Mouse (Mus musculus) forebrain, embryonic 12.5 days (tissue): ENCODE measurements around the gene Cntnap5c. TPM values are rescaled to one million over a fixed set of nuclear protein-coding genes. Genes with fewer than 3 reads are reported as not detected.

Source experiments
- ATAC-seq: fragments of 200-750 bp; cut with Nextera tagmentation; 2 replicates; pipeline ENCODE4 v1.8.0; 2017; ENCODE audit warnings: moderate TSS enrichment; ENCODE audit not compliant: low FRiP score
- H3K27ac ChIP-seq: fragments of 300-500 bp; sonication (generic); 2 replicates; pipeline ENCODE4 v1.5.1; 2016; ENCODE audit warnings: mild to moderate bottlenecking
- H3K27me3 ChIP-seq: fragments of 300-500 bp; sonication (generic); 2 replicates; pipeline ENCODE4 v1.6.1; 2016; ENCODE audit warnings: mild to moderate bottlenecking
- H3K36me3 ChIP-seq: fragments of 300-500 bp; sonication (generic); replicated peaks from 2 replicates; pipeline ENCODE4 v1.6.1; 2016; ENCODE audit warnings: mild to moderate bottlenecking
- H3K4me1 ChIP-seq: fragments of 300-500 bp; sonication (generic); 2 replicates; pipeline ENCODE4 v1.6.1; 2016
- H3K4me2 ChIP-seq: fragments of 300-500 bp; sonication (generic); 2 replicates; pipeline ENCODE4 v1.6.1; 2016; ENCODE audit warnings: mild to moderate bottlenecking, moderate library complexity
- H3K4me3 ChIP-seq: fragments of 300-500 bp; sonication (generic); replicated peaks from 2 replicates; pipeline ENCODE4 v1.5.1; 2016; ENCODE audit warnings: mild to moderate bottlenecking
- H3K9ac ChIP-seq: fragments of 300-500 bp; sonication (generic); 2 replicates; pipeline ENCODE4 v1.6.1; 2016; ENCODE audit warnings: mild to moderate bottlenecking
- H3K9me3 ChIP-seq: fragments of 300-500 bp; sonication (generic); 2 replicates; pipeline ENCODE4 v1.6.1; 2016
- WGBS: fragments of 180-500 bp; shearing (Covaris S2); methylation state at CpG from one replicate; pipeline ENCODE4 v1.1.7; 2016; 5-methylcytosine and 5-hydroxymethylcytosine counted together
- polyA plus RNA-seq: library from polyadenylated mRNA; unstranded; fragments of >200 nt; fragmentation: Nextera tagmentation; extraction: Ambion mirVana; gene quantifications from 2 replicates; pipeline ENCODE4 v1.2.1, GENCODE M21; 2016

Cntnap5c gene
- polyA plus RNA-seq, 1 experiment from 2014 or later, result 0.32 TPM

- Histone ChIP-seq H3K4me3 (no peak overlapping the region), H3K4me2 (no peak overlapping the region), H3K4me1 (no peaks in the 10 kb centered on the region), H3K36me3 (no peaks in the 10 kb centered on the region), H3K9ac (no peak overlapping the region), H3K27me3 (no peaks in the 10 kb centered on the region), H3K9me3 (no peaks in the 10 kb centered on the region), H3K27ac (no peak overlapping the region)
- 84% methylated on average over 1 of the region's 1 CpGs for WGBS
- ATAC-seq, result no peak
Measured at GRCm38 (mm10) chr17:58408756-58409155, 639.4 kb downstream of the Cntnap5c start.

- Histone ChIP-seq H3K36me3 (no peaks in the 10 kb centered on the region), H3K9ac (no peak overlapping the region), H3K27me3 (no peaks in the 10 kb centered on the region), H3K27ac (no peak overlapping the region), H3K4me1 (no peaks in the 10 kb centered on the region), H3K9me3 (no peaks in the 10 kb centered on the region), H3K4me3 (no peak overlapping the region), H3K4me2 (no peak overlapping the region)
- ATAC-seq, result no peak
Measured at GRCm38 (mm10) chr17:58437443-58437842, 668.1 kb downstream of the Cntnap5c start.

Other genes starting within 250 kb of the Cntnap5c start
- not detected in 2 replicates for gene Vmn2r120, start 224.1 kb upstream of the Cntnap5c start, polyA plus RNA-seq
- gene Gm21834, start 27.4 kb upstream of the Cntnap5c start, polyA plus RNA-seq, result not detected in 2 replicates